Mouse (Mus musculus): ENCODE data around the gene Cyp2t4.

The Cyp2t4 gene

DNA sequence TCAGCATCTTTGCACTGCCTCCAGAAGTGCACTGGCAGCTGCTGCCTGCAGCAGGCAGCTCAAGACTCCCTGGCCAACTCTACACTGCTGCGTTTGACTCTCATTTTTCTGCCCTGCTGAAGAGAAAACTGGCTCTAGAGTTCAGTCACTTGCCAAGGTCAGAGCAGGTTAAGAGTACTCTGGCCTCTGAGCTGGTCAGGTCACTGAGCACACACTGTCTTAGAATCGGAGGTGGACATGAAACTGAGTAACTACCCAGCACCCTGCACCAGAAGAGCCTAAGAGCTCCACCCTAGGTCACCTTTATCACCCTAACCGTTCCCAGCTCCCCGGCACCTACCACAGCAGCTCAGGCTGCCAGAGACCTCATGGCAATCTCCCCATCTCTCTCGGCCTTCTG is 32.5 kb downstream of the Cyp2t4 start:
- DNase-seq: no peak

DNA sequence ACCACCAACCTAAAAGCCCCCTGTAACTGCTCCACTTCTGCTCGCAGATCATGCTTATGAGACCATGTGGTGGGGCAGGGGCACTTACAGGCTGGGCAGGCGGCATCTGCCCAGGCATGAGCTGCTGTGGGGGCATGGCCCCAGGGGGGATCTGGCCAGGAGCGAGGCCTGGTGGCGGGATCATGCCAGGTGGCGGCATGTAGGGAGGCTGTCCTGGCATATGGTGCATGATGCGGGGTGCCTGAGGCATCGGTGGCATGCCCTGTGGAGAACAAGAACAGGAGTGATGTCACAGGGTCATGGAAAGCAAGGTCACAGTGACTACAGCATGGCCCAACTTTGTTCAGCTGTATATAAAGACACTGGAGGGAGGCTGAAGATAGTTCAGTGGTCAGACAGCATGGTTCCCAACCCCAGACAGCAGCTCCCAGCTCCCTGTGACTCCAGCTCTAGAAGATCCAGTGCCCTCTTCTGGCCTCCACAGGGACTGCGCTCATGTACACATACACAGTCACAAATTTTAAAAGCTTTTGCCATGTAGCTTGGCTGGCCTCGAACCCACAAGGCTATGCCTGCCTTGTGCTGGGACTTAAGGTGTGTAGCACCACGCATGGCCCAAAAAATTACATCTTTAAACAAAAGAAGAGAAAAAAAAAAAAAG is 35.9 kb downstream of the Cyp2t4 start:
- no peak for DNase-seq

DNA sequence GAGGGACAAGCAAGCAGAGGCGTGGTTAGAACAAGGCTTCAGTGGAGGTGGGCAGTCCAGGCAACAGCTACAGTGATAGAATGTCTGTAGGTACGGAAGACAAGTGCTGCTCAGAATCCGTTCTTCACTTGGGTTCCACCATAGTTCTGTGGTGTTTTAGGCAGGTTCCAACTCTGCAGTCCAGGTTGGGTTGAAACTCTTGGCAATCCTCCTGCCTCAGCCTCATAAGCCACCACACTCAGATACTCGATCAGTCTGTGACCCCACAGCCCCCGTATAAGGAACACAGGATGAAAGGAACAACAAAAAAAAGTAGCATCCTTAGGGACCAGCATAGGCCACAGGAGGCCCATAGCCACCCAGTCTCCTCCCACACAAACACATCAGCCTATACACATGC is 38.9 kb downstream of the Cyp2t4 start:
- no peak for DNase-seq

DNA sequence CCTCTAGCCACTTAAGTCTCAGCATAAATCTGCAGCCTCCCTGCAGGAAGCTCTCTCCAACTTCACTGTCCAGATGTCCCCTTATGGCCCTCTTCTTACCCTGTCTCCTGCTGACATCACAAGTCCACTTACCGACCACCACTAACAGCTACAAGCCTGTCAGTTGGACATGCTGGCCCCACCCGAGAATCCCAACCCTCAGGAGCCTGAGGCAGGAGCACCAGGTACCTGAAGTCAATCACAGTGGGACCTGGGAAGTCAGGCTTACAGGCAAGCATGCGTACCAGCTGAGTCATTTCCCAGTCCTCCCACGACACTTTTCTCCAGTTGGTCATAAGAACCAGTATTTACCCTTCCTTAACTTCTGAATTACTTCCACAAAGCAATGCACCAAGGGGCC is 40.2 kb downstream of the Cyp2t4 start:
- no peak for DNase-seq

DNA sequence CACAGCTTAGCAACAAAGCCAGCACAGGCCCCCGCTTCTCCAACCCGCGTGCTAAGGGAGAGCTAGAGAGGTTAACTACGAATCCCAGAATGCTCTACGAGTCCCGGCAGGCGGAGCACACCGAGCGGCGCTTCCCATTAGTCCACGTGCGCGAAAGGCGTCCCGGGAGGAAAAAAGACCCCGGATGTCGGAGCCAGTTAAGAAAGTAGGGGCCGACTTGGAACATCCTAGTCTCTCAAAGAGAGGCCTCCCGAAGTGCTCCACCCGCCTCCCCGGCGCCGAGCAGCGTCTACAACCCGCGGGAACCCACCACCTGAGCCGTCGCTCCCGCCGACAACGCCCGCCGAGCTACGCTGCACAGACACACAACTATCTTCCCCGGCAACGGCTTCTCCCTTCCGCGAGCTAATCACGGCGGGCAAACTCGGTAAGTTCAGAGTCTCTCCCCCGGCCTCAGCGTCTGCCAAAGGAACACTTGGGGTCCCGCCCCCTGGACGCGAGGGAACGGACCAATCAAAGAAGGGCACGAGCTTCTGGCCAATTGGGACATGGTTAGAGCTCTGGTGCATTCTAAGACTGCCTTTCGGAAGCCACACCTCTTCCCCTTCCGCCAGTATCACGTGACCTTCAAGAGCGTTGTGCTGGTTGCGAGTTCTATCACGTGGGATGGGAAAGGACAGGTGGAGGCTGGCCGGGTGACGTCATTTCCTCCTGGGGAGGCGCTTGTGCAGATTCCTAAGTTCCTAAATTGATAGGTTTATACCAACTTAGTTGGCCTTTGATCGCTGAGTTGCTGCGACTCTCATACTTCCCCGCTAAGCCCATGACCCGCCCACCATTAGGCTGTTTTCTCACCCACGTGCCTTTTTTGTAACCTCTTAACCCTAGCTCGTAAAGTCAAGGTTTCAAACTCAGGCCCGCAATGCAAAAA is 42.4 kb downstream of the Cyp2t4 start, which contains the start of the genes BC024978 and Snrpa:
Gene BC024978 (plus strand): TSS at position 101 of the 931 bp plus-strand sequence.
Gene Snrpa (minus strand): TSS at position 591 of the 931 bp plus-strand sequence.
- DNase-seq: peak; percentile 96 to 99

DNA sequence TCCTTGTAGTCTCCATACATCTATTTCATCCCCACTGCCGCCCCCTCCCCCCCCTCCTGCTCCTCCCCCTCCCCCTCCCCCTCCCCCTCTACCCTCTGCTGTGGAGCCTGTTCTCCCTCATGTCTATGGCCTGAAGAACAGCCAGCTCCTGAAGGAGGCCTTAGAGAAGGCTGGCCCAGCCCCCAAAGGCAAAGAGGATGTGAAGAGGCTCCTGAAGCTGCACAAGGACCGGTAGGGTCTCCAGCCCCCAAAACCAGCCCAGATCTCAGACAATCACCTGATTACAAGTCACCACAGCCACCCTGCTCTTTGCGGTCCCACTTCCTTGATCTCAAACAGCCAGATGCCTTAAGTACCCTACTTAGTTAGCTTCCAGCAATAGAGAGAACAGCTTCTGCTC is 43.6 kb downstream of the Cyp2t4 start:
- DNase-seq: no peak

DNA sequence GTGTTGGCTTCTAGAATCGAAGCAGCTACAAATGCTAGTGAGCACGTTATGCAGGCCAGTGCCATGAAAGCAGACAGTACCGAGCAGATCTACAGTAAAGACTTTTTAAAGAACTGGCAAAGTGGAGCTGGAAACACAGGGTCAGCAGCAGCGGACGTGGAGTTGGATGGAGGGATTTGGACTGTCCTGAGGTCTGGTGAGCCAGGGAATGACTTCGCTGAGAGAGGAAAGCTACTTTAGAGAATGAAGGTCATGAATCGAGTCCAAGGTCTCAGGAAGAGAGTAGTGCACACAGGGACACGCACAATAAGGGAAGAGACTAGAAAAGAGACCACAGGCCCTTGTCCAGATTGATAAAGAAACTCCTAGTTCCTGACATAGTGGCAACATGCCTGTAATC is 44.1 kb downstream of the Cyp2t4 start:
- no peak for DNase-seq

DNA sequence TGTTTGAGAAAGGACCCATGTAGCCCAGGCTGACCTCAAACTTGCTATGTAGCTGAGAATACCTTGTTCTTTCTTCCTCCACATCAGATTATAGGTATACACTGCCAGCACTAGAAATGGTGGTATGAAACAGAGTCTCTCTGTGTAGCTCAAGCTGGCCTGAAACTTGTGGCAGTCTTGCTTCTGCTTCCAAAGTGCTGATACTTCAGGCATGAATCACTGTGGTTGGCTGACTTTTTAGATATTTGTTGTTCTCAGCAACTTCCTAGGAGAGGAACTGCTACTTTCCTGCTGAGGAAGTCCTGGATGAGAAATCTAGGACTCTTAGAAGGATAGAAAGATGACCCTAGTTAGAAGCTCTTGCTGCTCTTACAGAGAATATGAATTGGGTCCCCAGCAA is 44.8 kb downstream of the Cyp2t4 start:
- DNase-seq: no peak

DNA sequence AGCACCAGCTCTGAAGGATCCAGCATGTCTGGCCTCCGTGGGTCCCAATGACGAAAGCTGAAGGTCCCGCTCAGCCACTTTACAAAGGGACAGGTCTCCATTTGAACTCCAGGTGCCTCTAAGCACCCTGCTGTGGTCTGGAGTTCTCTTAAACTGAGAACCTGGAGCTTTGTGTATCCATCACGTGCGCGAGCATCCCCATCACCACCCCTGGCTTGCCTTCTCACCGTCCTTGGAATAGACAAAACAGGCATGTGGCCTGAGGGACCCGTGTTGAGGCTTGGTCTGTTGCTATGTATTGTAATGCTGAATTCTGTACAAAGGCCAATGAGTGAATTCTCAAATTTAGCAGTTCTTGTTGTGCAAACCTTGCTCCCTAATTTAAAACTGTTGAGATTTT is 45.3 kb downstream of the Cyp2t4 start:
- no peak for DNase-seq

DNA sequence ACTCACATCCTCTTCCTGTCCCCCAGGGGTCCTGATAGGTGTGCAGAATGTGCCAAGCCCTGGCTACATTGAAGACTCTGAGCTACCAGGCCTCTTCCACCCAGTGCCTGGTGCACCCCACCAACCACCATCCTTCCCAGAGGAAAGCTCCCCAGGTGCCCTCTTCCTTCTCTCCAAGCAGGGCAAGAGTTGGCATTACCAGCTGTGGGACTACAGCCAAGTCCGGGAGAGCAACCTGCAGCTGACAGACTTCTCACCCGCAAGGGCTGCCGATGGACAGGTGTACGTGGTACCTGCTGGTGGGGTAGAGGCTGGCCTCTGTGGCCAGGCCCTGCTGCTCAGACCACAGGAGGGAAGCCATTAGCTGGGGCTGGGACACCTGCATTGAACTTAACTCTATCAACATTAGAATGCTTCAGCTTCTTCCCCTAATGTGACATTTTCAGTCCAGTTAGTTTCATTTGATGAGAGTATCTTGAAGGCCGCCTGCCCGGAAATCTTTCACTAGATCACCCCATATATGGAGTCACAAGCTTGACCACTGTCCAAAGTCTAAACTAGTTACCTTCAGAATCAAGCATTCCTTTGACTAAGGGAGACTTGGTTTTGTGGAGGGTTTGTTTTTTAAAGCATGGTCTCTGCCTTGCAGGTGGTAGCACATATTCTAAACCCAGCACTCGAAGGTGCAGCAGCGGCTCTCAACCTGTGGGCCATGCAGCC is 50.4 kb downstream of the Cyp2t4 start:
- DNase-seq: no peak
